Mouse (Mus musculus): ENCODE results near the gene Cacnb4. TPM values are rescaled to one million over a fixed set of nuclear protein-coding genes. Genes with fewer than 3 reads are reported as not detected.

Gene Cacnb4
- total RNA-seq, 2 experiments from 2014 or later, result 94.0 to 102 TPM

DNA sequence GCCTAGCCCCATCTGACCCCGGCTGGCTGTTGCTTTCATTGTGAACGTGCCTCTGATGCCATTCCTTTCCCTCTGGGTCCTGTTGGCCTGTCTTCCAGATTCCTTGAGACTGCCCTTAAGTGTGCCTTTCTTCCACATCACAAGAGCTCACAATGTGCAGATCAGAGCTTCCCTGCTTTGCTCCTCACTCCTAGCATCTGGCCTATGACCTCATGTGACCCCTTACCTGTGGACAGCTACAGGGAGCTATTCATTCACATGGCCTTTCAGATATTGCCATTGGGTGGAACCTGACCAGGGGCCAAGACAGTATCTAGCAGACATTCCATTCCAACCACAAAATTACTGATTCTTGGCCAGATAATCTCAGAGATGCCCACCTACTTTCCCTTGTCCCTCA, 171.5 kb downstream of the Cacnb4 start:
- intact Hi-C loops (cut with DNase I), result no loop called here
- no peak for DNase-seq (ENCODE audit: extremely low spot score in 1 of 2, low spot score in 2 of 2)

DNA sequence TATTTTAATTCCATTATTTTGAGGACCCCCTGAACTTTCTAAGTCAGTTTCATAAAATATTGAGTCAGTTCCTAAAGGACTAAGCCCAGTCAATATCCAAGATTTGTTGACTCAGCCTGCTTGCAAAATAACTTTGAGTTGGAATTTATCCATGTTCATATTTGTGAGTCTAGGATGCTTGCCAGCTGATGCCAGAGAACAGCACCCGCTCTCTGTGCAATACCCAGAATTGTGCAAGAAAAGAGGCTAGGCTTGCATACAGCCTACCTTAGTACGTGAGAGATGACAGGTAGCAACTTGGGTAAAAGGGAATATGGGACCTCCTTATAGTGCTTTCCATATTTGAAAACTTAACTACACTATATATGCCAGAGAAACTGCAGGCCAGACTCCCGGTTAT, 171.9 kb downstream of the Cacnb4 start:
- intact Hi-C loops (cut with DNase I), result no loop called here
- no peak for DNase-seq (ENCODE audit: extremely low spot score in 1 of 2, low spot score in 2 of 2)

GRCm38 (mm10) chr2:52499849-52500262, 176.8 kb downstream of the Cacnb4 start:
- intact Hi-C loops (cut with DNase I), result no loop called here
- no peak for DNase-seq (ENCODE audit: extremely low spot score in 1 of 2, low spot score in 2 of 2)

DNA sequence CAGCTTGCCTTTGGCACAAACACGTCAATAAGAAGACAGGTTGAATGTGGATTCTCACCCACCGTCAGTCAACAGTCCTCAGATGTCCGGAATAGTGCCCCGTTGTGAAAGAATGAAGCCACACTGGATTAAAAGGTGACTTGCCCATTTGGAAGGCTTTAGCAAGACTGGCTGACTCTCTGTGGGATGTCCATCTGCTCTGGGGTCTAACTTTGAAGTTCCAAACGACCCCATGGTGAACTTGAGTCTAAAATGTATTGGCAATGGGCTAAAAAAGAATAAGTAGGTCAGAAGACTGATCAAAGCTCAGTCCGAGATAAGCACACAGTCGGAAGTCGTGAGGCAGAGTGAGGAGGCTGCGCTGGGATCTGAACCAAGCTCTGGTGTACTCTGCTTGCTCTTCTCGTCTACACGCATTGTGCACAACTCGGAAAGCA, 177.5 kb downstream of the Cacnb4 start:
- intact Hi-C loops (cut with DNase I), result no loop called here
- DNase-seq (ENCODE audit: extremely low spot score in 1 of 2, low spot score in 2 of 2), result no peak

DNA sequence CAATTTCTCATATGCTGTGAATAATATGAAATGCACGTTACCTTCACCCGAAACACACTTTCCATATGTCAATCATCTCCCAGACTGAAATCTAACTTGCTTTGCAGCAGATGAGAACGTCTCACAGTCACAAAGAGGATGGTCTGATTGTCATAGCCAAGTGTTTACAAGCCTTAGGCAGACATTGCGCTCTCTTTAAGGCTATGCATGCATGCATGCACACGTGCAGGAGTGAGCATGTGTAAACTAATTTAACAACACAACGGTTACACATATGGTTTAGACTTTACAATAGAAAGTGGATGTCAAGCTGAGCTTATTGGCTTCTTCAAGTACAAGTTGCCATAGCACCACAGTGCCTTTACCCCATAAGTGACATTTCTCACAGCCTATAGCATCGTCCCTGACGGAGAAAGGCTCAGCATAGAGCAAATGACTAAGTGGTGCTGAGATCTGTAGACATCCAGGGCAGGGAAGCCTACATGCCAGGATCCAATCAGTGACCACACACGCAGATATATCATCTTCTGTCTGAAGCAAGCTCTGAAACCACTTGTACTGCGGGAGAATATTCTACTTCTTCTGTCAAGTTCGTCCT, 181.4 kb downstream of the Cacnb4 start:
- intact Hi-C loops (cut with DNase I), result no loop called here
- peak in 1 of 2 experiments; percentile 20 for DNase-seq (ENCODE audit: extremely low spot score in 1 of 2, low spot score in 2 of 2)

- intact Hi-C loops (cut with DNase I), result no loop called here
- DNase-seq (ENCODE audit: extremely low spot score in 1 of 2, low spot score in 2 of 2), result no peak
Measured at GRCm38 (mm10) chr2:52494274-52494673, 182.4 kb downstream of the Cacnb4 start.

GRCm38 (mm10) chr2:52492867-52493266, 183.8 kb downstream of the Cacnb4 start:
- DNase-seq (ENCODE audit: extremely low spot score in 1 of 2, low spot score in 2 of 2), result no peak
- intact Hi-C loops (cut with DNase I), result no loop called here

DNA sequence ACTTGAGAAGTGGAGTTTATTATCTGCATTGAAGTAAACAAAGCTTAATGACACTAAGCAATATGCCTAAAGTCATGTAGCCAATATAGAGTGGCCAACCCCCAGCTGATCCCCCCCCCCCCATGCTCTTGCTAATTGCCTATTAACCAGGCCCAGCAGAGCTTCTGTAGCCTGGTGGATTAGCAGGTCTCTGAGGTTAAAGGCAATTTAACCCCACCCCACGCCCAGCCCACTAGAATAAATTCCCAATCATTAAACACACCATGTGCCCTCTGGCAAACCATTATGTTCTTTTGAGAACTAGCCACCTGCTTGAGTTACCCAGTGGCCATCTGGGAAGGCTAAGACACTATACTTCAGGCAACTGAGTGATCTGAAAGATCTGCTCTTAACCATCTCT, 186.8 kb downstream of the Cacnb4 start:
- no peak for DNase-seq (ENCODE audit: extremely low spot score in 1 of 2, low spot score in 2 of 2)
- intact Hi-C loops (cut with DNase I), result no loop called here

- intact Hi-C loops (cut with DNase I), result no loop called here
- no peak for DNase-seq (ENCODE audit: extremely low spot score in 1 of 2, low spot score in 2 of 2)
Measured at GRCm38 (mm10) chr2:52483496-52483895, 193.1 kb downstream of the Cacnb4 start.

DNA sequence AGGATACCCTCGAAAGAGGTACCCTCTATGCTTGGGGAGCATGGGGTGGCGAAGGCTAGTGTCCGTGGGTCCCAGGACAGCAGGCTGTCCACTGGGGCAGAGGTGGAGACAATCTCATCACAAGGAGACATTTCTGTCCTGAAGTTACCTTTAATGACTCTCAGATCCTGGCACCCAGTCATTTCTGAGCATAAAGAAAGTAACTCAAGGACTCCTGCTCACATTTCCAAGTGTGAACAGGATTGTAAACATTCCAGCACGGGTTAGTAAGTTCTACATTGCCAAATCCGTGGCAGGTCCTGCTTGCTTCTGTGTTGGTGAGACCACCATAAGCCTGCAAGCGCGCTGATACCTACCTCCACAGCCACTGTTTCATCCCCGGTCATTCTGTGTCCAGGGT, 196.2 kb downstream of the Cacnb4 start:
- no peak for DNase-seq (ENCODE audit: extremely low spot score in 1 of 2, low spot score in 2 of 2)
- intact Hi-C loops (cut with DNase I), result no loop called here

GRCm38 (mm10) chr2:52478501-52478900, 198.1 kb downstream of the Cacnb4 start:
- DNase-seq (ENCODE audit: extremely low spot score in 1 of 2, low spot score in 2 of 2), result no peak
- intact Hi-C loops (cut with DNase I), result no loop called here

GRCm38 (mm10) chr2:52477550-52477907, 199.1 kb downstream of the Cacnb4 start:
- intact Hi-C loops (cut with DNase I), result no loop called here
- no peak for DNase-seq (ENCODE audit: extremely low spot score in 1 of 2, low spot score in 2 of 2)

DNA sequence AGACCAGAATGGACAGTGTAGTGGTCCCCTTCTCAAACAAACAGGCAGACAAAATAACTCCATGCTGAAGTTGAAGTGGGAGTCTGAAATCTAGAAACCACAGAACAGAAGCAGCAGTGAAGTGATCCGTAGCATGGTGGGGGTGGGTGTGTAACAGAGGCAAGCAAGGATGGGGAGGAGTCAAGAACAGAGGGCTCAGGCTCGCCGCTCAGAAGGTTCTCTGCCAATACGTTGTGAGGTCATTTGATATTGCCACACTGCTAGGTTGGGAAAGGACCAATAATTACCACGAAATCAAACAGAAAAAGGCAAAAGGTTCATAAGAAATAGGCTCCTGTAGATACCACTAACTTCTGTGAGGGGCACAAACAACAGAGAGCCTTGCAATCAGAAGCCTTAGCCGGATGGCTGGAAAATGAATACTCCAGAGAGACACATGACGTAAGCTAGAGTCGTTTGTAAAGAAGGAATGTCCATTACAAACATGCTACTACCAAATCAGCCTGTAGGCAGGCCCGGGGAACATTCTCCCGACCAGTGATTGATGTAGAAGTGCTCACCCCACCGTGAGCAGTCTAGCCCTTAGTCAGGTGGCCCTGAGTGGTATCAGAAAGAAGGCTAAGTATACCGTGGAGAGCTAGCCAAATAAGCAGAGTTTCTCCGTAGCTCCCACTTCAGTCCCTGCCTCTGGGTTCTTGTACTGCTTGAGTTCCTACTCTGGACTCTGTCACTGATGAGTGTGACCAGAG, 199.7 kb downstream of the Cacnb4 start:
- no peak for DNase-seq (ENCODE audit: extremely low spot score in 1 of 2, low spot score in 2 of 2)
- intact Hi-C loops (cut with DNase I), result no loop called here

DNA sequence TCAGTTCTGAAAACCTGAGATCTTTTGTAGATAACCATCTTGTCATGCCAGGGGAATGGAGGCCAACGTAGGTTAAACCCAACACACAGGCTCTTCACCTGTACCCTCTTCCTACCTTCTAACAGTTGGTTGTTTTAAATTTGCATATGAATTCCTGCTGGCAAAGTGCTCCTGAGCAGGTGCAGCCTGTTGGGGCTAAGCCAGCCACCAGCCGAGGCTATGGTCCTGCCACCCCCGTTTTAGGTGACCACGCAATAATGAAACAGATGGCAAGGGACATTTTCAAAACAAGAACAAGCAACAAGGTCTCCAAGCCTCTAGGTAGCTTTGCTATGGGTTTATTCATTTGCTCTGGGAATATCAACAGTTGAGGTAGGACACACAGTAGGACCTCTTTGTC, 200.8 kb downstream of the Cacnb4 start:
- DNase-seq (ENCODE audit: extremely low spot score in 1 of 2, low spot score in 2 of 2), result no peak
- intact Hi-C loops (cut with DNase I), result no loop called here

DNA sequence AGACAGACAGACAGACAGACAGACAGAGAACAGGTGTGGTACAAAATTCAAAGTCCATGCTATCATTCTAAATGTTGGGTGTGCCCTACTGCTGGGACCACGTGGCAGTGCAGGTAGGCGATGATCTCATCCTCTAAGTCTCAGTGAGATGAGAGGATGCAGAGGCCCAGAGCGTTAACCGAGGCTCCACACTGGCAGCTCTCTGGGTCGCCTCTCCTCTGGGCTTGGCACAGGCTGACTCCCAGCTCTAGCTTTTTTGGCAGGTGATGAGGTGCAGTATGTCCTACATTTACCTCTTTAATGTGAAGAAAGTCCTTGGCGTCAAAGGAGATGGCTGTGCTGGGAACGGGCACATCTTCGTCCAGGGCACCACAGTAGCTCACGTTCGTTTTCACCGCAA, 202.1 kb downstream of the Cacnb4 start:
- DNase-seq (ENCODE audit: extremely low spot score in 1 of 2, low spot score in 2 of 2), result no peak
- intact Hi-C loops (cut with DNase I), result no loop called here

GRCm38 (mm10) chr2:52471545-52472291, 204.9 kb downstream of the Cacnb4 start:
- peak in 1 of 2 experiments; percentile 75 for DNase-seq (ENCODE audit: extremely low spot score in 1 of 2, low spot score in 2 of 2)
- intact Hi-C loops (cut with DNase I), result no loop called here

GRCm38 (mm10) chr2:52470044-52470560, 206.5 kb downstream of the Cacnb4 start:
- no peak for DNase-seq (ENCODE audit: extremely low spot score in 1 of 2, low spot score in 2 of 2)
- intact Hi-C loops (cut with DNase I), result no loop called here

DNA sequence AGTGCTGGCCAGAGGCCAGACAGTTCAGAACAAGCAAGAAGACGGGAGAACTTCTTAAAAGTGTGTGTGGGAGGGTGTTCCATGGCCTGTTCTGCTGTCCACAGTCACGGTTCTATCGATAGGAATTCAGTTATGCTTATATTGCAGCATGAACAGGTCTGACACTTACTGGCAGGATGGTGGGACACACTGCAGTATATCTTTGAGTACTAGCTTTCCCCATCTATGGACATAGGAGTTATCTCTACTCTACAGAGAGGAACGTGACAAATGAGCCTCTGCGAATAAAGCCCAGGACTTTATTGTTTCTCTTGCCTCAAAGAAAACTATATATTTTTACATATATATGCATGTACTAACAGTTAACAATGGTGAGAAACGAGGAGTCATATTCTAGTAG, 209.0 kb downstream of the Cacnb4 start:
- DNase-seq (ENCODE audit: extremely low spot score in 1 of 2, low spot score in 2 of 2), result no peak
- intact Hi-C loops (cut with DNase I), result no loop called here

DNA sequence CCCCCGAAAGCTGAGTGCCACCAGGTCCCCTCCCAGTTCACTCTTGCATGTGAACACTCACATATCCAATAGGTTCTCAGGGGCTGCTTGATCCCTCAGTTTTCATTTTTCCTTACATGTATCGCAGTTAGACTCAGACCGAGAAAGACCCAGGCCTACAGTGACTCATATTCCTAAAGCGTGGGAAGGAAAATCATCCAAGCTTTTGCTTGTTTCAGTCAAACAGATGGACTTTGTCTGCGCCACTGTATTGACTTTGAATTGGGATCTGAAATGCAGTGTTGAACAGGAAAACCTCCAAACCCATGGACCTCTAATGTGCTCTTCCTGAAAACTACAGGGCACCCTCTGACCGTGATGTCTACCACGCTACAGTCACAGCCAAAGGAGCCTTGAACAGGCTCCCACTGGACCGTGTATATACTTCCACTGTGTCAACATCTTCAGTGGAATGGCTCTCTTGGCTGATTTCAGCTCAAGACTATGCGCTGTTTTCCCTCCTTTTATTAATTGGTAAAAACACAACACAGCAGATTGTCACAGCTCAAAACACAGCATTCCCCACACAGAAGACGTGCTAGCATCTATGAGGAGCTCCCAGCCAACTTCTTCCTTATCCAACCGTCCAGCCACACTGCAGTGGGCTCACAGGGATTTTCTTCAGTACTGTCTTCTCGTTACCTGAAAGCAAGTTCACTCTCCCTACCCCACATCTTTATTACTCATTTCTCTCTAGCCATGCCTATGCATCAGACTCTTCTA, 215.2 kb downstream of the Cacnb4 start:
- no peak for DNase-seq (ENCODE audit: extremely low spot score in 1 of 2, low spot score in 2 of 2)
- intact Hi-C loops (cut with DNase I), result no loop called here
